Mouse (Mus musculus) G1E (cell line): ENCODE measurements around the gene Stx1a. TPM values are rescaled to one million over a fixed set of nuclear protein-coding genes. Genes with fewer than 3 reads are reported as not detected.
A peak's percentile ranks its signal among the peaks of the same experiment; 100 is the strongest.

Experiments used
- ATAC-seq: 2 replicates; pipeline ENCODE4 v1.8.0; 2016; ENCODE audit warnings: mild to moderate bottlenecking; ENCODE audit not compliant: insufficient number of reproducible peaks, poor library complexity, low FRiP score, severe bottlenecking; ENCODE audit errors: extremely low read depth
- DNase-seq: peaks from one replicate; pipeline ENCODE4 v3.0.0; 2012; ENCODE audit warnings: low spot score
- H3K27me3 ChIP-seq: 2 replicates; pipeline ENCODE4 v1.6.1; 2012; ENCODE audit warnings: mild to moderate bottlenecking, low read length, inconsistent platforms; ENCODE audit not compliant: insufficient read depth
- H3K36me3 ChIP-seq: replicated peaks from 2 replicates; pipeline ENCODE3; 2012; ENCODE audit warnings: mild to moderate bottlenecking, inconsistent platforms
- H3K4me1 ChIP-seq: 2 replicates; pipeline ENCODE4 v1.6.1; 2012; ENCODE audit warnings: low read depth, low read length, inconsistent platforms, mixed read lengths; ENCODE audit not compliant: insufficient read depth
- H3K4me3 ChIP-seq: 2 replicates; pipeline ENCODE4 v1.5.1; 2012; ENCODE audit warnings: low read depth, mild to moderate bottlenecking, inconsistent platforms, low read length, moderate library complexity, mixed read lengths
- H3K9me3 ChIP-seq: replicated peaks from 2 replicates; pipeline ENCODE4 v1.6.1; 2012; ENCODE audit warnings: inconsistent platforms
- CTCF ChIP-seq: IDR thresholded peaks from 2 replicates; pipeline ENCODE4 v1.5.1; 2012; ENCODE audit warnings: low read depth, low read length, inconsistent platforms, mixed read lengths
- GATA1 ChIP-seq: IDR thresholded peaks from 2 replicates; pipeline ENCODE4 v1.6.1; 2012; ENCODE audit warnings: borderline replicate concordance, low read length, inconsistent platforms, mixed read lengths
- GATA2 ChIP-seq: IDR thresholded peaks from 2 replicates; pipeline ENCODE4 v1.6.1; 2012; ENCODE audit warnings: low read depth, low read length, inconsistent platforms, borderline replicate concordance
- POLR2AphosphoS5 ChIP-seq: IDR thresholded peaks from 2 replicates; pipeline ENCODE4 v1.6.1; 2012; ENCODE audit warnings: low read depth, low read length, inconsistent platforms; ENCODE audit not compliant: insufficient replicate concordance
- TAL1 ChIP-seq: conservative IDR thresholded peaks from 2 replicates; pipeline ENCODE4 v1.6.1; 2012; ENCODE audit warnings: low read depth, low read length, inconsistent platforms, mixed read lengths
- polyA plus RNA-seq: library from polyadenylated mRNA; stranded (reverse); fragments of >175 nt; gene quantifications from 2 replicates; pipeline ENCODE4 v1.2.3, GENCODE M21; 2012
- total RNA-seq, 2 experiments: library from RNA; stranded (forward) in 1 of 2; stranded (reverse) in 1 of 2; fragments of 200-1000 nt in 1 of 2; fragments of >200 nt in 1 of 2; fragmentation: Nextera tagmentation in 1 of 2; gene quantifications; 2 replicates each; pipeline ENCODE4 v1.2.3; 2014 to 2017

Stx1a gene
- total RNA-seq (2014; fragmentation: Nextera tagmentation) (3.1 and 4.1 TPM in 2 replicates), total RNA-seq (2017) (2.9 and 3.3 TPM in 2 replicates), polyA plus RNA-seq (5.6 and 5.9 TPM in 2 replicates)

DNA sequence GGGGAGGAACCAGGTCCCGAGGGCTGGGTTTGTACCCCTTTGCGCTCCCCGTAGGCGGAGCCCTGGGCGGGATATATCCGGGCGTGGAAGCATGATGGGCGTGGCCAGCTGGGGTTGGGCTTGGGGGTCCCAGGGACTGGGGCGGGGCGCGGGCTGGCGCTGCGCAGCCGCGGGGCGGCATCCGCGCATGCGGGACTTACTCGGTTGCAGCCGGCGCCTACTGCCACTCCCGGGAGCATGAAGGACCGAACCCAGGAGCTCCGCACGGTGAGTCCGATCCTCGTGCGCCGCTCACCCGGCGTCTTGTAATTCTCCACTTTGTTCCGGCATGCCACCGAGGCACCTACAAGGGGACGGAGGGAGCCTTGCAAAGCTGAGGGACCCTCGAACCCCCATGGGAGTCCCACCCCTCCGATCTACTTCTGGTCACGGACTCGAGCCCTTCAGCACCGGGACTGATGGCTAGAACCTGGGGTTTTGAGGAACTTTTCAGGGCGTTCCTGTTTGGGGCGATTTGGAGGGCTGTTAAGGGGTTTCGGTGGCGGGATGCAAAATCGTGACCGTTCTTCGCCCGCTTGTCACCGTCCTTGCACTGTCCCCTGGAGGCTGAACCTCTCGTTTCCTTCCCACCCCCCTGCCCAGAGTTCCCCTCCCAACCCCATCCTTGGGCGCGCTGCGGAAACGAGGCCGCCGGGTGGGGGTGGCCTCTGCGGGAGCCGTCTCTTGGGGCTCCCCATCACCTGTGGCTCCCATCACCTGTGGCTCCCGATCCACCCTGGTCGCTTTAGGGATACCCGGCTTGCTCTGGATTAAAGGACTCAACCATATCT is at the start of gene Stx1a:
TSS of gene Stx1a (plus strand) at position 139 of the 830 bp plus-strand sequence.
- ATAC-seq (peak; percentile 82), DNase-seq (peak; percentile 92)
- Histone ChIP-seq H3K4me1 (peaks cover 47% of the 10 kb centered on the region), H3K27me3 (peaks cover 7% of the 10 kb centered on the region; the same call in 1 of the 2 replicates), H3K9me3 (no peaks in the 10 kb centered on the region), H3K36me3 (peaks cover 8% of the 10 kb centered on the region), H3K4me3 (peak within 1 kb of the TSS; percentile 79)
- no peak for TF ChIP-seq GATA2
- TF ChIP-seq GATA1: no peak
- no peak for TF ChIP-seq POLR2AphosphoS5
- no peak for TF ChIP-seq TAL1
- TF ChIP-seq CTCF: no peak

- peak overlapping the region; percentile 45; the same call in 1 of the 2 replicates for H3K4me3 ChIP-seq
- no peaks in the 10 kb centered on the region for H3K36me3 ChIP-seq
- ATAC-seq (no peak), DNase-seq (no peak)
- TF ChIP-seq CTCF (no peak), POLR2AphosphoS5 (no peak), GATA2 (no peak), GATA1 (no peak), TAL1 (no peak)
- no peaks in the 10 kb centered on the region for H3K9me3 ChIP-seq
- no peaks in the 10 kb centered on the region for H3K27me3 ChIP-seq
- H3K4me1 ChIP-seq: peaks cover 79% of the 10 kb centered on the region
Observed at GRCm38 (mm10) chr5:134973526-134973925, 49.8 kb upstream of the Stx1a start.

GRCm38 (mm10) chr5:134974294-134974693 is 49.0 kb upstream of the Stx1a start:
- H3K4me1 ChIP-seq: peaks cover 83% of the 10 kb centered on the region
- H3K4me3 ChIP-seq: peak overlapping the region; percentile 45; the same call in 1 of the 2 replicates
- no peaks in the 10 kb centered on the region for H3K9me3 ChIP-seq
- peak; percentile 55 for DNase-seq
- no peaks in the 10 kb centered on the region for H3K27me3 ChIP-seq
- no peaks in the 10 kb centered on the region for H3K36me3 ChIP-seq
- peak; percentile 67 for ATAC-seq
- TF ChIP-seq GATA2 (no peak), TAL1 (peak; percentile 77)

- DNase-seq (no peak), ATAC-seq (no peak)
- Histone ChIP-seq H3K9me3 (no peaks in the 10 kb centered on the region), H3K36me3 (no peaks in the 10 kb centered on the region), H3K4me1 (peaks cover 85% of the 10 kb centered on the region), H3K27me3 (no peaks in the 10 kb centered on the region), H3K4me3 (no peak overlapping the region; the same call in 1 of the 2 replicates)
- no peak for TF ChIP-seq CTCF
- TF ChIP-seq GATA2: no peak
- no peak for TF ChIP-seq TAL1
- TF ChIP-seq GATA1: no peak
- TF ChIP-seq POLR2AphosphoS5: no peak
Observed at GRCm38 (mm10) chr5:134974921-134975320, 48.4 kb upstream of the Stx1a start.

DNA sequence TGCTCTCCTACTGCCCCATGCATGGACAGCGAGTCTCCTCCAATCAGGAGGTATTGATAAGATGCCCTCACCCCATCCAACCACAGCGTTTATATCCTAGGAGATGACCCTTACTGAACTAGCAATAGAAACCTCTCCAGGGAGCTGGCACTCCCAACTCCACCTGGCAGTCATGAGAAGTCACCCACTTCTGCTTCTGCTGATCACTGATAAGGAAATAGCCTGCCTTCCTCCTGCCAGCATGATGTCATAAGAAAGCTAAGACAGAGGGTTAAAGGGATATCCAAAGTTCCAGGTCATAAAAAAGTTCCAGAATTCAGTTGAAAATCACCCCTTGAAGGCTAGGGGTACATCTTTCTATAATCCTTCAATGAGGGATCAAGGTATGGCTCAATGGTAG is 47.1 kb upstream of the Stx1a start:
- H3K27me3 ChIP-seq: no peaks in the 10 kb centered on the region
- peak overlapping the region; percentile 52; the same call in 1 of the 2 replicates for H3K4me3 ChIP-seq
- TF ChIP-seq GATA2 (no peak), TAL1 (peak; percentile 81), POLR2AphosphoS5 (no peak)
- peaks cover 88% of the 10 kb centered on the region for H3K4me1 ChIP-seq
- DNase-seq: peak; percentile 49
- H3K9me3 ChIP-seq: no peaks in the 10 kb centered on the region
- no peaks in the 10 kb centered on the region for H3K36me3 ChIP-seq
- ATAC-seq: peak; percentile 30

- DNase-seq (no peak), ATAC-seq (peak; percentile 29)
- H3K4me1 ChIP-seq: peaks cover 93% of the 10 kb centered on the region
- H3K36me3 ChIP-seq: no peaks in the 10 kb centered on the region
- TF ChIP-seq GATA1 (no peak), TAL1 (peak; percentile 54)
- peak overlapping the region; percentile 52; the same call in 1 of the 2 replicates for H3K4me3 ChIP-seq
- no peaks in the 10 kb centered on the region for H3K9me3 ChIP-seq
- H3K27me3 ChIP-seq: no peaks in the 10 kb centered on the region
Observed at GRCm38 (mm10) chr5:134976577-134977250, 46.6 kb upstream of the Stx1a start.
